8 mouse cellular contexts compared by ENCODE assay signal in genomic region chr5:105699141-105700069, GRCm38 (mm10). TPM values are rescaled to one million over a fixed set of nuclear protein-coding genes. Genes with fewer than 3 reads are reported as not detected.
DNase-seq lines count a peak whose midpoint lies in the region; ATAC-seq and TF ChIP-seq lines count a peak whose summit lies in the region.

Gene Lrrc8d (plus strand): TSS chr5:105699969.

- TF ChIP-seq POLR2A in MEL (IDR thresholded peaks at IDR 0.05; ENCODE audit: control insufficient read depth in 1 of 2, insufficient read depth in 1 of 2, low read depth in 1 of 2, low read length in 2 of 2, poor library complexity in 1 of 2), result no peak; a peak in 1 of 4 replicates

- DNase-seq in MEL (ENCODE audit: low read depth, low spot score), result peak; percentile 85
- DNase-seq in cerebellum, adult 9-11 months, result peak; percentile 89
- DNase-seq in frontal cortex, postnatal 10 days (ENCODE audit: low spot score in 2 of 2), result peak; percentile 85 to 86
- peak; percentile 76 to 79 for DNase-seq in layer of hippocampus, postnatal 25 days (ENCODE audit: extremely low spot score in 1 of 2, low spot score in 1 of 2)
- DNase-seq in lung, postnatal 14 days, result peak; percentile 84
- peak; percentile 65 for DNase-seq in retina, adult 2 months (ENCODE audit: low read depth, low spot score)
- DNase-seq in thymus, postnatal 25 days, result peak; percentile 84

- H3K9me3 ChIP-seq in MEL (replicated peaks; ENCODE audit: insufficient read depth, low read length), result no peaks in the 10 kb centered on the region
- no peaks in the 10 kb centered on the region for H3K9me3 ChIP-seq in hindbrain, embryonic 12.5 days (replicated peaks)

- WGBS in hindbrain, embryonic 12.5 days, result 2% methylated on average over 60 of the region's 60 CpGs

- H3K4me1 ChIP-seq in MEL (ENCODE audit: control insufficient read depth in 1 of 2, insufficient read depth in 2 of 2, low read length in 2 of 2), result peaks cover 11 to 25% of the 10 kb centered on the region in 2 experiments
- peaks cover 32% of the 10 kb centered on the region for H3K4me1 ChIP-seq in hindbrain, embryonic 12.5 days

- peak within 1 kb of the TSS; percentile 78 for H3K27ac ChIP-seq in MEL (ENCODE audit: control insufficient read depth, low read depth, low read length)
- peak within 1 kb of the TSS; percentile 98 for H3K27ac ChIP-seq in hindbrain, embryonic 12.5 days

- no peak for TF ChIP-seq CTCF in MEL (IDR thresholded peaks at IDR 0.05 in 2 of 3, conservative IDR thresholded peaks at IDR 0.05 in 1 of 3; ENCODE audit: control insufficient read depth in 1 of 3, insufficient read depth in 1 of 3, low read depth in 2 of 3, low read length in 3 of 3, poor library complexity in 1 of 3, severe bottlenecking in 1 of 3)

- peak in 1 of 2 experiments; percentile 5; a peak in 1 of 4 replicates for TF ChIP-seq EP300 in MEL (IDR thresholded peaks at IDR 0.05; ENCODE audit: low read depth in 1 of 2, low read length in 2 of 2)

- ATAC-seq in hindbrain, embryonic 12.5 days (ENCODE audit: low FRiP score), result peak; percentile 96

- peak within 1 kb of the TSS; percentile 94 for H3K9ac ChIP-seq in MEL (ENCODE audit: control insufficient read depth, low read depth, low read length, poor library complexity, severe bottlenecking)
- H3K9ac ChIP-seq in hindbrain, embryonic 12.5 days, result peak within 1 kb of the TSS; percentile 97

- no peak for TF ChIP-seq RAD21 in MEL (IDR thresholded peaks at IDR 0.05; ENCODE audit: low read depth, low read length)

- H3K4me2 ChIP-seq in hindbrain, embryonic 12.5 days (replicated peaks), result peak within 1 kb of the TSS; percentile 59

- peaks cover 0 to 20% of the 10 kb centered on the region in 2 experiments; a peak in 2 of 4 replicates for H3K36me3 ChIP-seq in MEL (ENCODE audit: control insufficient read depth in 1 of 2, insufficient read depth in 2 of 2, low read length in 2 of 2)
- H3K36me3 ChIP-seq in hindbrain, embryonic 12.5 days, result no peaks in the 10 kb centered on the region

- H3K4me3 ChIP-seq in MEL (ENCODE audit: control insufficient read depth in 1 of 2, insufficient read depth in 1 of 2, low read depth in 2 of 2, low read length in 2 of 2), result peak within 1 kb of the TSS; percentile 75 to 92
- peak within 1 kb of the TSS; percentile 96 for H3K4me3 ChIP-seq in hindbrain, embryonic 12.5 days

- H3K27me3 ChIP-seq in MEL (ENCODE audit: control insufficient read depth in 1 of 2, insufficient read depth in 2 of 2, low read length in 2 of 2), result no peaks in the 10 kb centered on the region
- peaks cover 3% of the 10 kb centered on the region; the same call in 1 of the 2 replicates for H3K27me3 ChIP-seq in hindbrain, embryonic 12.5 days

- H3K79me2 ChIP-seq in MEL (ENCODE audit: control insufficient read depth, insufficient read depth, low read length, poor library complexity), result peaks cover 6% of the 10 kb centered on the region; the same call in 1 of the 2 replicates

TF ChIP-seq in MEL, 35 proteins besides CTCF, POLR2A, EP300 and RAD21:
- TF ChIP-seq MAX (IDR thresholded peaks at IDR 0.05; ENCODE audit: low read length) (peak; percentile 74), NELFE (IDR thresholded peaks at IDR 0.05; ENCODE audit: low read depth, low read length) (peak; percentile 53), E2F4 (IDR thresholded peaks at IDR 0.05; ENCODE audit: borderline replicate concordance, low read depth, low read length) (no peak), GATA1 (IDR thresholded peaks at IDR 0.05; ENCODE audit: low read depth, low read length) (peak; percentile 17; the same call in 1 of the 2 replicates), SIN3A (IDR thresholded peaks at IDR 0.05; ENCODE audit: low read length) (peak; percentile 54; the same call in 1 of the 2 replicates), CHD1 (IDR thresholded peaks at IDR 0.05; ENCODE audit: low read depth, low read length) (no peak; the same call in 1 of the 2 replicates), ZC3H11A (IDR thresholded peaks at IDR 0.05; ENCODE audit: low read depth, low read length) (no peak), NRF1 (IDR thresholded peaks at IDR 0.05; ENCODE audit: insufficient read depth, low read depth, low read length, poor library complexity, severe bottlenecking) (peak; percentile 50; the same call in 1 of the 2 replicates), MXI1 (IDR thresholded peaks at IDR 0.05; ENCODE audit: low read depth, low read length) (peak; percentile 66), ELF1 (IDR thresholded peaks at IDR 0.05; ENCODE audit: low read depth, low read length) (no peak), ZNF384 (IDR thresholded peaks at IDR 0.05; ENCODE audit: low read depth, low read length) (0 out of 2 replicates have a peak, but pooled peaks have one; percentile 5), USF1 (IDR thresholded peaks at IDR 0.05; ENCODE audit: low read depth, low read length) (peak; percentile 89), ETS1 (IDR thresholded peaks at IDR 0.05; ENCODE audit: low read depth, low read length) (peak; percentile 61), HCFC1 (IDR thresholded peaks at IDR 0.05; ENCODE audit: low read depth, low read length) (no peak), USF2 (IDR thresholded peaks at IDR 0.05; ENCODE audit: borderline replicate concordance in 1 of 2, insufficient read depth in 1 of 2, low read depth in 1 of 2, low read length in 2 of 2) (0 out of 4 replicates have a peak, but pooled peaks of 1 of the 2 experiments have one; percentile 35), UBTF (IDR thresholded peaks at IDR 0.05; ENCODE audit: borderline replicate concordance, insufficient read depth, low read depth, low read length) (no peak), TCF12 (IDR thresholded peaks at IDR 0.05; ENCODE audit: low read depth, low read length) (peak; percentile 76), MEF2A (IDR thresholded peaks at IDR 0.05; ENCODE audit: extremely low read depth, insufficient replicate concordance, low read depth, low read length, poor library complexity, severe bottlenecking) (0 out of 2 replicates have a peak, but pooled peaks have one; percentile 19), JUND (IDR thresholded peaks at IDR 0.05; ENCODE audit: low read depth, low read length) (no peak), MYC (IDR thresholded peaks at IDR 0.05; ENCODE audit: low read depth, low read length) (no peak)

RNA-seq across cellular contexts. Expression of gene Lrrc8d, which starts in this region (rescaled TPM):
- 11.4 and 13.3 TPM in 2 replicates for total RNA-seq in MEL (2012; rRNA removed)
- 100 to 1,000 TPM in 1 of 2 experiments, 10 to 100 TPM in 1; 21.9 to 258 TPM for polyA plus RNA-seq in MEL (2012; ENCODE audit: insufficient read depth in 1 of 2, insufficient read length in 2 of 2, low read depth in 1 of 2, low replicate concordance in 2 of 2, missing spikeins in 1 of 2)
- polyA plus RNA-seq in hindbrain, embryonic 12.5 days (2016; fragmentation: Nextera tagmentation; extraction: Ambion mirVana), result 35.0 and 35.9 TPM in 2 replicates
- 10 to 100 TPM; 47.9 to 57.7 TPM for total RNA-seq in layer of hippocampus, postnatal 25 days (2021)

Comparison
In these comparisons a context has a peak if more than half of its experiments do, and no peak if none do; other contexts are left out.
1. Peak in every context shown above with its lines: DNase-seq, ATAC-seq, H3K4me3 ChIP-seq and H3K27ac ChIP-seq.